Comparison of ENCODE assay signal across 7 mouse cellular contexts in the genomic region with DNA sequence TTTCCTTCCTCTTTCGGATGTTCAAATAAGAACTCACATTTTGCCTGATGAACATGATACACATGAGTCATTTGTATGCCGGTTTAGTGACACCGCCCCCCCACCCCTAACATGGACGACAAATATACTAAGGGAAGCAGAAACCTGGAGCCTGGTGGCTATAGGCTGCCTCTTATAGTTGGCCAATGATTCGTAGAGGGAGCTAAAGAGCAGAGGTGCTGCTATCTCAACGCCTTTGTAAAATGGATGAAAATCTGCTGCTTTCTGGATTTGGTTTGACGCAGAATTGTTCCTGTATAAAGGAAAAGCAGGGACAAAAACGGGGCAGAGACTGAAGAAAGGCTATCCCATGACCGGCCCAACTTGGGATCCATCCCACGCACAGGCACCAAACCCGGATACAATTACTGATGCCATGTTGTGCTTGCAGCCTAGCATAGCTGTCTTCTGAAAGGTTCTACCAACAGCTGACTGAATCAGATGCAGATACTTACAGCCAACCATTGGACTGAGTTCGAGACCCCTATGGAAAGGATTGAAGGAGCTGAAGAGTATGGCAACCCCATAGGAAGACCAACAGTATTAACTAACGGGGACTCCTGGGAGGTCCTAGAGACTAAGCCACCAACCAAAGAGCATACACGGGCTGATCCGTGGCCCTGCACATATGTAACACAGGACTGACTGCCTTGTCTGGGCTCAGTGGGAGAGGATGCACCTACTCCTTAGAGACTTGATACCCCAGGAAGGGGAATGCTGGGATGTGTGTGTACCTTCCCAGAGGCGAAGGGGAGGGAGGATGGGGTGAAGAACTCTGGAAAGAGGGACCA. TPM values are rescaled to one million over a fixed set of nuclear protein-coding genes. Genes with fewer than 3 reads are reported as not detected.
DNase-seq lines count a peak whose midpoint lies in the region; ATAC-seq and TF ChIP-seq lines count a peak whose summit lies in the region.

No protein-coding gene starts in this region.

- H3K4me3 ChIP-seq in E14TG2a.4 (replicated peaks; ENCODE audit: low read length): peak overlapping the region; percentile 93
- H3K4me3 ChIP-seq in embryonic facial prominence, embryonic 13.5 days: peak overlapping the region; percentile 63
- peak overlapping the region; percentile 70 for H3K4me3 ChIP-seq in hindbrain, embryonic 11.5 days (ENCODE audit: low read depth, low read length)
- H3K4me3 ChIP-seq in liver, adult 2 months (ENCODE audit: insufficient read depth, low read depth, low read length): peak overlapping the region; percentile 25; the same call in 1 of the 2 replicates
- H3K4me3 ChIP-seq in midbrain, embryonic 15.5 days: peak overlapping the region; percentile 70
- H3K4me3 ChIP-seq in thymus, adult 2 months (ENCODE audit: control insufficient read depth, insufficient read depth, low read length): no peak overlapping the region

- H3K27me3 ChIP-seq in E14TG2a.4 (ENCODE audit: insufficient read depth, low read length): no peaks in the 10 kb centered on the region
- H3K27me3 ChIP-seq in embryonic facial prominence, embryonic 13.5 days: no peaks in the 10 kb centered on the region
- H3K27me3 ChIP-seq in hindbrain, embryonic 11.5 days (ENCODE audit: control insufficient read depth, insufficient read depth, low read length): no peaks in the 10 kb centered on the region
- H3K27me3 ChIP-seq in liver, adult 2 months (ENCODE audit: control insufficient read depth, insufficient read depth, low read length): no peaks in the 10 kb centered on the region
- no peaks in the 10 kb centered on the region for H3K27me3 ChIP-seq in midbrain, embryonic 15.5 days (replicated peaks)
- H3K27me3 ChIP-seq in thymus, adult 2 months (ENCODE audit: control insufficient read depth, insufficient read depth, low read length): no peaks in the 10 kb centered on the region

- WGBS in embryonic facial prominence, embryonic 13.5 days: 24% methylated on average over 16 of the region's 16 CpGs
- WGBS in hindbrain, embryonic 11.5 days: 24% methylated on average over 16 of the region's 16 CpGs
- 36% methylated on average over 16 of the region's 16 CpGs for WGBS in liver, adult 2 months
- 25% methylated on average over 16 of the region's 16 CpGs for WGBS in midbrain, embryonic 15.5 days
- 43% methylated on average over 16 of the region's 16 CpGs for WGBS in thymus, adult 2 months

- H3K9me3 ChIP-seq in E14TG2a.4 (ENCODE audit: low read length): no peaks in the 10 kb centered on the region
- H3K9me3 ChIP-seq in embryonic facial prominence, embryonic 13.5 days: no peaks in the 10 kb centered on the region
- H3K9me3 ChIP-seq in hindbrain, embryonic 11.5 days (ENCODE audit: control insufficient read depth, low read length): no peaks in the 10 kb centered on the region
- H3K9me3 ChIP-seq in midbrain, embryonic 15.5 days: no peaks in the 10 kb centered on the region

- TF ChIP-seq CTCF in E14TG2a.4 (conservative IDR thresholded peaks at IDR 0.05; ENCODE audit: low read length): no peak
- no peak for TF ChIP-seq CTCF in liver, adult 2 months (IDR thresholded peaks at IDR 0.05; ENCODE audit: low read depth, low read length)
- no peak for TF ChIP-seq CTCF in thymus, adult 2 months (IDR thresholded peaks at IDR 0.05; ENCODE audit: borderline replicate concordance, control insufficient read depth, extremely low read depth, insufficient read depth, low read length, poor library complexity)

- peak overlapping the region; percentile 100 for H3K27ac ChIP-seq in embryonic facial prominence, embryonic 13.5 days
- peak overlapping the region; percentile 97 for H3K27ac ChIP-seq in hindbrain, embryonic 11.5 days (ENCODE audit: low read depth, low read length)
- peak overlapping the region; percentile 26; the same call in 1 of the 2 replicates for H3K27ac ChIP-seq in liver, adult 2 months (replicated peaks; ENCODE audit: insufficient read depth, low read depth, low read length)
- peak overlapping the region; percentile 98 for H3K27ac ChIP-seq in midbrain, embryonic 15.5 days
- H3K27ac ChIP-seq in thymus, adult 2 months (ENCODE audit: control insufficient read depth, insufficient read depth, low read length): peak overlapping the region; percentile 73

- H3K4me2 ChIP-seq in embryonic facial prominence, embryonic 13.5 days: peak overlapping the region; percentile 66
- peak overlapping the region; percentile 55 for H3K4me2 ChIP-seq in hindbrain, embryonic 11.5 days (replicated peaks; ENCODE audit: low read depth, low read length)
- H3K4me2 ChIP-seq in midbrain, embryonic 15.5 days: peak overlapping the region; percentile 60

- ATAC-seq in embryonic facial prominence, embryonic 13.5 days (ENCODE audit: insufficient number of reproducible peaks, insufficient read depth, low FRiP score, low TSS enrichment, low read depth): peak; percentile 56
- ATAC-seq in hindbrain, embryonic 11.5 days (ENCODE audit: low FRiP score): peak; percentile 46; the same call in 1 of the 2 replicates
- 0 out of 2 replicates have a peak, but pooled peaks have one; percentile 16 for ATAC-seq in midbrain, embryonic 15.5 days (replicated peaks)

- H3K36me3 ChIP-seq in E14TG2a.4 (ENCODE audit: insufficient read depth, low read length): no peaks in the 10 kb centered on the region
- no peaks in the 10 kb centered on the region for H3K36me3 ChIP-seq in embryonic facial prominence, embryonic 13.5 days
- H3K36me3 ChIP-seq in hindbrain, embryonic 11.5 days (ENCODE audit: control insufficient read depth, insufficient read depth, low read length): no peaks in the 10 kb centered on the region
- H3K36me3 ChIP-seq in liver, adult 2 months (ENCODE audit: control insufficient read depth, insufficient read depth, low read length): no peaks in the 10 kb centered on the region
- no peaks in the 10 kb centered on the region for H3K36me3 ChIP-seq in midbrain, embryonic 15.5 days (replicated peaks)
- H3K36me3 ChIP-seq in thymus, adult 2 months (ENCODE audit: control insufficient read depth, insufficient read depth, low read length): no peaks in the 10 kb centered on the region

- peak; percentile 79 for DNase-seq in R1 (ENCODE audit: low read depth, low spot score)
- peak; percentile 62 for DNase-seq in hindbrain, embryonic 11.5 days (ENCODE audit: low spot score)
- DNase-seq in liver, adult 2 months (ENCODE audit: extremely low read depth, low read depth, low spot score): no peak
- DNase-seq in thymus, adult 2 months: peak; percentile 54

- H3K79me2 ChIP-seq in liver, adult 2 months (ENCODE audit: control insufficient read depth, insufficient read depth, low read length): no peaks in the 10 kb centered on the region

- no peak for TF ChIP-seq POLR2A in liver, adult 2 months (IDR thresholded peaks at IDR 0.05; ENCODE audit: extremely low read depth, insufficient read depth, low read length)
- no peak for TF ChIP-seq POLR2A in thymus, adult 2 months (IDR thresholded peaks at IDR 0.05; ENCODE audit: control insufficient read depth, extremely low read depth, insufficient read depth, low read length, poor library complexity)

- H3K9ac ChIP-seq in embryonic facial prominence, embryonic 13.5 days: peak overlapping the region; percentile 80; the same call in 1 of the 2 replicates
- H3K9ac ChIP-seq in hindbrain, embryonic 11.5 days (ENCODE audit: low read depth, low read length): peak overlapping the region; percentile 17; the same call in 1 of the 2 replicates
- H3K9ac ChIP-seq in liver, adult 2 months (ENCODE audit: low read depth, low read length): peak overlapping the region; percentile 55
- peak overlapping the region; percentile 71 for H3K9ac ChIP-seq in midbrain, embryonic 15.5 days

- H3K4me1 ChIP-seq in E14TG2a.4 (replicated peaks; ENCODE audit: low read depth, low read length): peaks cover 39% of the 10 kb centered on the region
- peaks cover 6% of the 10 kb centered on the region for H3K4me1 ChIP-seq in embryonic facial prominence, embryonic 13.5 days
- H3K4me1 ChIP-seq in hindbrain, embryonic 11.5 days (replicated peaks; ENCODE audit: control insufficient read depth, insufficient read depth, low read length): no peaks in the 10 kb centered on the region
- H3K4me1 ChIP-seq in liver, adult 2 months (ENCODE audit: control insufficient read depth, insufficient read depth, low read length): peaks cover 2% of the 10 kb centered on the region; the same call in 1 of the 2 replicates
- H3K4me1 ChIP-seq in midbrain, embryonic 15.5 days: peaks cover 11% of the 10 kb centered on the region
- peaks cover 6% of the 10 kb centered on the region for H3K4me1 ChIP-seq in thymus, adult 2 months (replicated peaks; ENCODE audit: control insufficient read depth, insufficient read depth, low read length)

RNA-seq across cellular contexts. Expression of gene Foxj2, which starts 7.7 kb away (rescaled TPM):
- 6.2 and 6.8 TPM in 2 replicates for polyA plus RNA-seq in embryonic facial prominence, embryonic 13.5 days (2015; fragmentation: Nextera tagmentation; extraction: Ambion mirVana)
- 3.0 and 4.0 TPM in 2 replicates for polyA plus RNA-seq in hindbrain, embryonic 11.5 days (2014; fragmentation: Nextera tagmentation; extraction: Ambion mirVana)
- 1.7 and 2.3 TPM in 2 replicates for total RNA-seq in liver, adult 2 months (2014; rRNA removed)
- 3.1 and 3.3 TPM in 2 replicates for polyA plus RNA-seq in liver, adult 2 months (2012; rRNA removed)
- polyA plus RNA-seq in midbrain, embryonic 15.5 days (2015; fragmentation: Nextera tagmentation; extraction: Ambion mirVana): 8.3 and 9.1 TPM in 2 replicates
- 20.2 and 22.5 TPM in 2 replicates for polyA plus RNA-seq in thymus, adult 2 months (2012; rRNA removed)

RNA-seq across cellular contexts. Expression of gene Slc2a3, which starts 10.5 kb away (rescaled TPM):
- polyA plus RNA-seq in embryonic facial prominence, embryonic 13.5 days (2015; fragmentation: Nextera tagmentation; extraction: Ambion mirVana): 37.0 and 38.4 TPM in 2 replicates
- 23.5 and 29.2 TPM in 2 replicates for polyA plus RNA-seq in hindbrain, embryonic 11.5 days (2014; fragmentation: Nextera tagmentation; extraction: Ambion mirVana)
- total RNA-seq in liver, adult 2 months (2014; rRNA removed): 0.28 and 0.40 TPM in 2 replicates
- 0.22 and 0.66 TPM in 2 replicates for polyA plus RNA-seq in liver, adult 2 months (2012; rRNA removed)
- polyA plus RNA-seq in midbrain, embryonic 15.5 days (2015; fragmentation: Nextera tagmentation; extraction: Ambion mirVana): 34.6 and 36.8 TPM in 2 replicates
- 11.7 and 12.8 TPM in 2 replicates for polyA plus RNA-seq in thymus, adult 2 months (2012; rRNA removed)

RNA-seq across cellular contexts. Expression of gene C3ar1, which starts 44.0 kb away (rescaled TPM):
- polyA plus RNA-seq in embryonic facial prominence, embryonic 13.5 days (2015; fragmentation: Nextera tagmentation; extraction: Ambion mirVana): 2.3 and 3.2 TPM in 2 replicates
- 1.8 and 2.0 TPM in 2 replicates for polyA plus RNA-seq in hindbrain, embryonic 11.5 days (2014; fragmentation: Nextera tagmentation; extraction: Ambion mirVana)
- 1.5 and 1.6 TPM in 2 replicates for total RNA-seq in liver, adult 2 months (2014; rRNA removed)
- polyA plus RNA-seq in liver, adult 2 months (2012; rRNA removed): 0.66 and 0.99 TPM in 2 replicates
- polyA plus RNA-seq in midbrain, embryonic 15.5 days (2015; fragmentation: Nextera tagmentation; extraction: Ambion mirVana): 1.4 and 1.6 TPM in 2 replicates
- polyA plus RNA-seq in thymus, adult 2 months (2012; rRNA removed): 2.4 and 4.3 TPM in 2 replicates

Comparison
In these comparisons a context has a peak if more than half of its experiments do, and no peak if none do; other contexts are left out.
1. H3K27ac ChIP-seq: peak in every context shown above with its lines; median percentile 100 in embryonic facial prominence, embryonic 13.5 days; 98 in midbrain, embryonic 15.5 days; 97 in hindbrain, embryonic 11.5 days; 73 in thymus, adult 2 months; 26 in liver, adult 2 months.
2. H3K9ac ChIP-seq: peak in every context shown above with its lines; median percentile 80 in embryonic facial prominence, embryonic 13.5 days; 71 in midbrain, embryonic 15.5 days; 55 in liver, adult 2 months; 17 in hindbrain, embryonic 11.5 days.